Mouse (Mus musculus): ENCODE measurements around the gene Ldoc1.

- no peak for TF ChIP-seq POLR2A (IDR thresholded peaks at IDR 0.05; ENCODE audit: borderline replicate concordance, low read depth, low read length)
- TF ChIP-seq CTCF (IDR thresholded peaks at IDR 0.05; ENCODE audit: low read depth, low read length): no peak
These were observed 834 bp downstream of the Ldoc1 start for GRCm38 (mm10) chrX:61710131-61710530.

Data from bone marrow macrophage, adult 2 months (primary cell).